Mouse (Mus musculus) E14TG2a.4 (cell line): ENCODE results near the gene Tmem156.
"Not testable (repeated sequence)": the region's sequence is repeated elsewhere in the genome, so short reads cannot be mapped to it uniquely, and the experiment has no call there.

Source experiments
- H3K27me3 ChIP-seq: 2 replicates; pipeline ENCODE4 v1.6.1; 2014; ENCODE audit warnings: low read length, control low read depth; ENCODE audit not compliant: insufficient read depth
- H3K36me3 ChIP-seq: 2 replicates; pipeline ENCODE4 v1.6.1; 2014; ENCODE audit warnings: low read length, control low read depth; ENCODE audit not compliant: insufficient read depth
- H3K4me1 ChIP-seq: replicated peaks from 2 replicates; pipeline ENCODE4 v1.6.1; 2014; ENCODE audit warnings: low read depth, low read length, control low read depth
- H3K4me3 ChIP-seq: replicated peaks from 2 replicates; pipeline ENCODE4 v1.5.1; 2014; ENCODE audit warnings: mild to moderate bottlenecking, low read length
- H3K9me3 ChIP-seq: 2 replicates; pipeline ENCODE4 v1.6.1; 2014; ENCODE audit warnings: low read length, control low read depth
- CTCF ChIP-seq: conservative IDR thresholded peaks from 2 replicates; pipeline ENCODE4 v1.5.1; 2014; ENCODE audit warnings: low read length
- NANOG ChIP-seq: IDR thresholded peaks from 2 replicates; pipeline ENCODE4 v1.6.1; 2014; ENCODE audit warnings: borderline replicate concordance, low read length, mixed read lengths
- POU5F1 ChIP-seq: IDR thresholded peaks from 2 replicates; pipeline ENCODE4 v1.6.1; 2014; ENCODE audit warnings: low read length, borderline replicate concordance

The Tmem156 gene

GRCm38 (mm10) chr5:65122616-65123015, 30.7 kb upstream of the Tmem156 start:
- Histone ChIP-seq H3K27me3 (no peaks in the 10 kb centered on the region), H3K36me3 (no peaks in the 10 kb centered on the region), H3K4me3 (no peak overlapping the region), H3K9me3 (no peaks in the 10 kb centered on the region), H3K4me1 (peaks cover 6% of the 10 kb centered on the region; the same call in 1 of the 2 replicates)
- TF ChIP-seq NANOG (no peak), POU5F1 (no peak), CTCF (no peak)

GRCm38 (mm10) chr5:65119918-65120317, 28.0 kb upstream of the Tmem156 start:
- Histone ChIP-seq H3K4me3 (no peak overlapping the region), H3K27me3 (no peaks in the 10 kb centered on the region), H3K36me3 (no peaks in the 10 kb centered on the region), H3K9me3 (no peaks in the 10 kb centered on the region), H3K4me1 (no peaks in the 10 kb centered on the region)
- no peak for TF ChIP-seq POU5F1
- no peak for TF ChIP-seq CTCF
- no peak for TF ChIP-seq NANOG

DNA sequence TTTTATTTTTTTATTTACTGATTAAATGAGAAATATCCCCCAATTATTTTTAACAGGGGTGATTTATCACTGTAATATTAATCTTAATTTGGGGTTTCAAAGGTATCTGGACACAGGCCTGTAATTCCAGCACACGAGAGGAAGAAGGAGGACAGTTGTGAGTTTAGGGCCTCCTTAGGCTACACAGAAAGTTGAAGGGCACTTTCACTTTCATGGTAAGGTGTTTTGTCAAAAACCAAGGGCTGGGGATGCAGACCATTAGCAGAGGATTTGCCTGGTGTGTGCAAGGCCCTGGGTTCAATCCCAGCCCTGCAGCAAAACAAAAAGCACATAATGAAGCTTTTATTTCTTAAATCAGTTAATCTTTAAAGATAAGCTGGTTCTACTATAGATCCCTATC, 27.6 kb upstream of the Tmem156 start:
- Histone ChIP-seq H3K27me3 (no peaks in the 10 kb centered on the region), H3K4me1 (no peaks in the 10 kb centered on the region), H3K36me3 (no peaks in the 10 kb centered on the region), H3K9me3 (no peaks in the 10 kb centered on the region), H3K4me3 (no peak overlapping the region)
- TF ChIP-seq NANOG (no peak), POU5F1 (no peak), CTCF (no peak)

- H3K4me3 ChIP-seq: no peak overlapping the region
- no peaks in the 10 kb centered on the region for H3K27me3 ChIP-seq
- H3K9me3 ChIP-seq: no peaks in the 10 kb centered on the region
- H3K4me1 ChIP-seq: no peaks in the 10 kb centered on the region
- no peaks in the 10 kb centered on the region for H3K36me3 ChIP-seq
- TF ChIP-seq POU5F1 (no peak), CTCF (no peak)
These were observed 24.9 kb upstream of the Tmem156 start for GRCm38 (mm10) chr5:65116789-65117188.

- Histone ChIP-seq H3K27me3 (peaks cover 7% of the 10 kb centered on the region), H3K36me3 (no peaks in the 10 kb centered on the region), H3K4me1 (peaks cover 1% of the 10 kb centered on the region; the same call in 1 of the 2 replicates), H3K4me3 (no peak overlapping the region), H3K9me3 (no peaks in the 10 kb centered on the region)
- no peak for TF ChIP-seq CTCF
These were observed 21.4 kb upstream of the Tmem156 start for GRCm38 (mm10) chr5:65113323-65113722.

- not testable (repeated sequence) for H3K4me1 ChIP-seq, H3K36me3 ChIP-seq, H3K27me3 ChIP-seq, H3K9me3 ChIP-seq, H3K4me3 ChIP-seq
These were observed 20.3 kb upstream of the Tmem156 start for GRCm38 (mm10) chr5:65112225-65112624.

- Histone ChIP-seq H3K27me3 (peaks cover 9% of the 10 kb centered on the region), H3K4me3 (peak overlapping the region; percentile 83), H3K9me3 (no peaks in the 10 kb centered on the region), H3K4me1 (peaks cover 15% of the 10 kb centered on the region), H3K36me3 (no peaks in the 10 kb centered on the region)
- TF ChIP-seq NANOG (no peak), POU5F1 (no peak), CTCF (no peak)
These were observed 16.0 kb upstream of the Tmem156 start for GRCm38 (mm10) chr5:65107773-65108432.

GRCm38 (mm10) chr5:65106876-65107772, 15.2 kb upstream of the Tmem156 start, which contains the start of gene Klhl5:
TSS of gene Klhl5 (plus strand) at chr5:65107539.
- no peaks in the 10 kb centered on the region for H3K9me3 ChIP-seq
- H3K4me1 ChIP-seq: peaks cover 16% of the 10 kb centered on the region
- no peak for TF ChIP-seq CTCF
- TF ChIP-seq POU5F1: no peak
- no peak for TF ChIP-seq NANOG
- H3K4me3 ChIP-seq: peak within 1 kb of the TSS; percentile 83
- H3K36me3 ChIP-seq: no peaks in the 10 kb centered on the region
- peaks cover 9% of the 10 kb centered on the region for H3K27me3 ChIP-seq
